Mouse (Mus musculus) mouse embryonic stem cell (cell line): ENCODE measurements around the gene Sh3pxd2a.

Source experiments
- in situ Hi-C, 2 experiments: fragments of 300-500 bp; cut with MboI; formaldehyde crosslinking; loops; 1 replicate in 1 of 2; 3 replicates in 1 of 2; pipeline ENCODE4 v1.14.3; 2019 to 2020; ENCODE audit warnings: low sequenced_read_pairs in 2 of 2, low pct_unique_long_range_greater_than_20kb in 1 of 2, mixed read lengths in 1 of 2; ENCODE audit not compliant: unreplicated experiment in 1 of 2

Sh3pxd2a gene

DNA sequence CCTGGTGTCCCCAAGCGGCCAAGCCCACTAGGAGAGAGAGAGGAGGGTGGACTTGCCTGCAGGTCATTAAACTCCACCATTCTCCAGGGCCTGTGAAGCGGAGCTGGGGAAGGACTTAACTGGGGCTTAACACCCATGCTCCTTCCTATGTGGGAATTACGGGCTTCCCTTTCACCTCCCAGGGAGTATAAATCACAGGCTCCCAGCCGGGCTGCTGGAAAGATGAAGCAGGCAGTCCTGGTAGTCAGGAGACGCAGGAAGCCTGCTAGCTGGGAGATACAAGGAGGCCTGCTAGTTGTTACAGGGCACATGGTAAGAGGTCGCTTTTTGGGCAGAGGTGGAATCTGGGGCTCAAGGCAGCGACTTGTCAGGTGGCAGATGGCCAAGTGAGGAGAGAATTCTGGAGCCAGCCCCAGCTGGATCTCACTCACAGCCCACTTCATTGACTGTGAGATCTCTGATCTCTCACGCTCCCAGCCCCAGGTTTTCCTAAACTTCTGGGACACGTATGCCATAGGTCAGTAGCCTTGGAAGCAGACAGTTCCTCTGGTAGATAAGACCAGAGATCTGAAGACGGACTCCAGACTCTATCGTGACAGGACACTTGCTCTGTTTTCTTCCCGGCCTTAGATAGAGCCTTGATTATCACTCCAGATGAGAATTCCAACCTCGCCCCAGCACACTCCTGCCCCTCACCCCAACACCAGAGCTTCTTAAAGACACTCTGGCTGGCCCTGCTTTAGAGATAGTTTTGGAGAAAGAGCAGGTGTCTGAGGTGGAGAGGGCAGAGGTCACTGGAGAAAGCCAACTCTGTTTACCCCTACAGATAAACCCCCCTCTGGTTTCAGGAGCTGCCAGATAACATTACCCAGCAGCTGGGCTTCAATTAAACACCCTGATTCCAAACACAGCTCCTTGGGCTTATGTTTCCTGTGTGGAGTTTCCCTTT lies 36.1 kb downstream of the Sh3pxd2a start:
- in situ Hi-C loops: no loop called here

DNA sequence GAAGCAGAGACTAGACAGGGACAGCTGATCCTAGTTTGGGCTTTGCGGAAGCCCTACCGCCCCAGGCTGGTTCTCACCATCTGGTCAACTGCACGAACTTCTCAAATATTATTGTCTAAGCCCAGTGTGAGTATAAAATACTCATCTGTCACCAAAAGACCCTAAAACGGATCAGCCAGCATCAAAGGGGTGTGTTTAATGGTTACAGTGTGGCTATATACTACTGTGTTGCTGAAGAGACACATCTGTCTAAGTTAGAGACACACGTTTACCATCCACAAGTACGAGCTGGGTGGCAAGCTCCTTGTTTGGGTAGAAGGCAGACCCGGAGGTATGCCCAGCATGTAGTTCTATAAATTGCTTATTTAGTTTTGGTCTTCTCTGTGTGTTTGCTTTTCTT lies 40.6 kb downstream of the Sh3pxd2a start:
- in situ Hi-C loops: no loop called here

DNA sequence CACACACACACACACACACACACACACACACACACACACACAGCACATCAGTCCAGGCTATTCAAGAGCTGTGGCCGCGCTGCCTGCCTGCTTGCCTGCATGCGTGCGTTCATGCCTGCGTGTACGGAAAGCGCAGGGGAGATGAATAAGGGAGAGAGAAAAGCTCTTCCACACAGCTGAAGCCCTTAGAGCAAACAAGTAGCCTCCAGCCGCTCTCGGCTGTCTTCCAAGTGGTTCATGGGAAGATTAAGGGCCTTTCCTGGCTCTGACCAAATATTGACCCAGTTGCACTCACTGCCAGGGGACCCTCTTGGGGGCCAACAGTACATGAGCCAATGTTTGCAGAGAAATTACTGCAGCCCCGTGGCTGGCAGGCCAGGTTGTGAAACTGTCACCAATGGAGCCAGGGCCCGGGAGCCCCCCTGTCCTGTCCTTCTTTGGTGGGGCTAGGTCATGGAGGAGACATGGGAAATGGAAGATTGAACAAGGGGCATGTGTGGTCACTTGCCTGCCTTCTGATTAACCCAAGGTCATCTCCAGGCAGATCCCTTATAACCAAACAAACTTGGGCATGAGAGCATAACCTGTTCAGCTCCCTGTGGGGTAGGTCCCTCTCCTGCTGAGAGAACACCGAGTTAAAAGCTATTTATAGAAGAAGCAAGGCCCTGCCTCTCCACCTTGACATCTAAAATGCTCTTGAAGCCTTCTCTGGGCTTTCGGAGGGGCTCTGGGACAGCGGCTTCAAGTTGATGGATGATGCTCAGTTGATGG lies 42.9 kb downstream of the Sh3pxd2a start:
- in situ Hi-C loops: no loop called here

DNA sequence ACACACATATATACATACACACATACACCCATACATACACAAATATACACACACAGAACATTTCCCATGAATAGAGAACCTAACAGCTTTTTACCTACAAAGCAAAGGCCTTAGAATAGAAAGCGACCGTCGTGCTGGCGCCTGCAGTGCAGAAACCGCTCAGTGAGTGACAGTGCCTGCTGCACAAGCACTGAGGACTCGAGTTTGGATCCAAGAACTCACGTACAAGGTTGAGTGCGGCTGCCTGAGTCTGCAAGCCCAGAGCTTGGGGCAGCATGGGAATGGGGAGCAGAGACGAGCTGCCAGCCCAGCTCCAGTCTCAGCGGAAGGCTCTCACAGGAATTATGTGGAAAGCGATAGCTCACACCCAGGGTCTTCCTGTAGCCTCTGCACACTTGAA lies 43.7 kb downstream of the Sh3pxd2a start:
- in situ Hi-C loops: no loop called here

DNA sequence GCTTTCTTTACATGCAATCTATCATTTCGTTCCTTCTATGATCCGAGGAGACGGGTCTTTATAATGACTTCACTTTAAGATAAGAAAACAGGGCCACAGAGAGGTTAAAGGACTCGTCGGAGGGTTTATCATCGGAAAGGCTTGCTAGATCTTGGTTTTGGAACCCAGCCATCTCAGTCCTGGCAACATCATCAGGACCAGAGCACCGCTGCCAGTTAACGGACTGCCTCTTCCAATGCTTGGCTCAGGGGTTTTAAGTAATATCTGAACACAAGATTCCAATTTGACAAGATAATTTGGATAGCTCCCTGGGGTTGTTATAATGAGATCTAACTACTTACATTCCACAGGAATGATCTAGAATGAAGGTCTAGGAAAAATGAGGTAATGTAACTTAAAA lies 45.0 kb downstream of the Sh3pxd2a start:
- in situ Hi-C loops: loop anchor here in 1 of 2 experiments (5.0 kb wide), 1 partner anchor 37 kb away; no protein-coding TSS in a partner anchor

DNA sequence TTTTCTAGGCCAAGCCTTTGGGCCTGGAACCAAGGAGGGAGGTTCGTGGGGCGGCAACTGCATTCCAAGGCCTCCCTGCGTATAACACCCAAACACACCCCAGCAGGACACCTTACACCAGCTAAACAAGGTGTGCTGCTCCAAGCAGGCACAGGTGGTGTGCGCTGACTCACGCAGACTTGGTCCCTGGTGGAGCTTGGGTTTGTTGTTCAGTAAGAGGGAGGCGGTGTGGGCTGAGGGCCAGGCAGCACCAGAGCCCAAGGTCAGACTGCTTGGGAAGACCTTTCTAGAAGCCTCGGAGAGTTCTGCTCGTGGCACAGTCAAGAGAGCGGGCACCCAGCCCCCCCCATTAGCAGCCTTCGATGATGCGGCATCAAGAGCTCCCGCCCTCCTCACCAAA lies 48.0 kb downstream of the Sh3pxd2a start:
- in situ Hi-C loops: loop anchor here in 1 of 2 experiments (5.0 kb wide), 1 partner anchor 34 kb away; no protein-coding TSS in a partner anchor

DNA sequence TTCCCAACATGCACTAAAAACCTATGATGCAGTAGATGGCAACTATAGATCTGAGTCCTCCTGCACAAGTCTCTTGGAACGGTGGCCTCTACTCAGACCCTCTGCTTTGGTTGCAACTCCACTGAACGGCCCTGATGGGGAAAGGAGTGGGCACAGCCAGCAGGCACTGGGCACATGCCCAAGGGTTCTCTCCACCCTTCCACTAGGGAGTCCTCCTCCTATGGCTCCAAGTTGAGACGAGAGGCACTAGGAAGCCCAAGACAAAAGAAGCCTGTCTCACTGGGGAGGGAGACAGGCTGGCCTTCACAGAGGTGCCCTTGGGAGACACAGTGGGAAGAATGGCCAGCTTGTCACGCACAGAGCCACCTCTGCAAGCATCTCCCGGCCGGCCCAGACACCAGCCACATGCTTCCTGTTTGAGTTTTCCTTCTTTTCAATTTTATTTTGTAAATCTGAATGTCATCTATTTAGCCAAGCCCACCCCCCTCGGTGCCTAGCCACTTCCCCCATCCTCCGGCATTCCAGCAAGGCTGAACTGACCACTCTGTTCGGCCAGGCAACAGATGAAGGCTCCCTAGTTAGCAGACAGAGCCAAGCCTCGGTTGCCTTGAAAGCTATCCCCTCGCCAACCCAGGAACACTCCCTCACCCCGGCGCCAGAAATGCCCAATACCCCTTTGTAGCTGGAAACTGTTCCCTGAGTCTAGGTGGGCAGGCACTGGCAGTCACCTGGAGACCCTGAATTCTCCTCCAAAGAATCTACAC lies 49.9 kb downstream of the Sh3pxd2a start:
- in situ Hi-C loops: no loop called here

DNA sequence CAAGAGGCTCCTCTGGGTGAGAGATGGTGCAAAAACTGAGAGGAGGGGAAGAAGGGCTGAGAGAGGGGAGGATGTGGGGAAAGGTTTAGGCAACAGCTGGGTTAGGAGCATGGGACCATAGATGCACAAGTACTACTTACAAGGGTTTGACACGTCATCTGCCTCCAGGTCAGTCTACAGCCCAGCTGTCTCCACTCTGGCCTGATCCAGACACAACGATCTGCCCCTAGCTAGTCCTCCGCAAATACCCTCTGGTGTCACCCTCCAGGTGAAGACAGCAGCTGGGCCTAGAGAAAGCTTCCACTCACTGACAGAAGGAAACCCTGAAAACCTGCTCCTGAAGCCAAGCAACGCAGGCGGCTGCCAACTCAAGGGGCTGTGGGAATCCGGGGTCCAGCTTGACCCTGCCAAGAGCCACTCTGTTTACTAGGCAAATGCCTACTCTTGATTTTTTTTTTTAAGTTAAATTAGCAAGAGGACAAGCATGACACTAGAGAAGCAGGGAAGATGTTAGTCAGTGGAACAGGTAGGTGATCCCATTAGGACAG lies 50.7 kb downstream of the Sh3pxd2a start:
- in situ Hi-C loops: no loop called here

DNA sequence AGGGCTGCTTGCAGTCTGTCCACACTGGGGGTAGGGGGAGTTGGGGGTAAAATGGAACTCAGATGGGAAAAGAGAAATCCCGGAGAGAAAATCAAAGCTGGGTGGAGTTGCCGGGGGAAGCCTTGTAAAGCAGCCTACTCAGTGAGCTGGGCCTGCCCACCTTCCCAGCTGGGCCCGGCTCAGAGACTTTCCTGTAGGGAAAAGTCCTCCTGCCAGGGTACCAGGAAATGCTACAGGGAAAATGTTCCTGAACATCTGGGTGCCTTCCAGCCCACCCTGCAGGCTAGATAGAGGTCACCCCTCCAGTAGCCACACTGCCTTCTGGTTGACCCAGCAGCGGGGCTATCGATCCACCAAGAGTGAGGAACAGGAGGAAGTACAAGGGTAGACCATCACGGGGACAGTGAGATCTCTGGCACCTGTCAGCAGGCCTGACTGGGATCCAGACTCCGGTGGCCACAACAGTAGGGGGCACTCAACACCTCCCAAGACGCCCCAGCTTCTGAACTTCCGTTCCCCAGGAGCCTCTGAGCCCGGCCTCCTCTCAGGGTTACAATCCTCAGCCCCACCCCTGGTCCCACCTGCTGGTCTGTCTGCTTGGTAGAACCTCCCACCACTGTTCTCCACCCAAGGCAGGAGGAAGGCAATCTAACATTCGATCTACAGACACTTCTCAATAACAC lies 51.5 kb downstream of the Sh3pxd2a start:
- in situ Hi-C loops: no loop called here

DNA sequence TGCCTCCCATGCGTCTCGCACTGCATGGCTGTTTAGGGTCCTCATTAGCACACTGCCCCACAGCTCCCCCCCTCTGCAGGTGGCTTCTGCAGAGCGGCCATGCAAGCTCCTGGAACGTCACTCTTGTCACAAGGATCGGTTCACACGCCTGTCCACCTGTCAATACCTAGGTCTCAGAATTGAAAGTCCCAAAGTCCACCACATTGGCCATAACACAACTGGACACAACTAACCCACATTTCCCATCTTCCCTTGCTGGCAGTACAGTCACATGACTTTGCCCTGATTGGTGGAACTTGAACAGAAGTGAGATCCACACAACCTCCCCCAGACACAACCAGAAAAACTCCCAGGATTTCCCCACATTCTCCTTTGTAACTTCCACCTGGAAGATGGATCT lies 53.9 kb downstream of the Sh3pxd2a start:
- in situ Hi-C loops: no loop called here

DNA sequence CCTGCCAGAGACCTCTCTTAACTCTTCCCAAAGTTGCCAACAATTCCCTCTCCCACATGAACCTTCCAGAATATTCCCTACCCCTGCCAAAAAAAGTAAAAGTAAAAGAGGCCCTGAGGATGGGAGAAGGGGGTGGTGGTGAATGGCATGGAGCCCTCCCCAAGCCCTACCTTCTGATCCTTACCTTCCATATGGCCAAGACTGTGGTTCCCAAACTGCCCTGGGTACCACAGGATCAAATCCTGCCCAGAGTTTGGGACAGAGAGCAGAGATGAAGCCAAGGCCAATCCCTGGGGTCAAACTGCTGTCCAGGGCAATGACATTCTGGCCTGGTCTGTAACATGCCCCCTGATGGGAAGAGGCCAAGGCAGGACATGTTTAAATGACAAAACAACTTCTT lies 55.1 kb downstream of the Sh3pxd2a start:
- in situ Hi-C loops: no loop called here

DNA sequence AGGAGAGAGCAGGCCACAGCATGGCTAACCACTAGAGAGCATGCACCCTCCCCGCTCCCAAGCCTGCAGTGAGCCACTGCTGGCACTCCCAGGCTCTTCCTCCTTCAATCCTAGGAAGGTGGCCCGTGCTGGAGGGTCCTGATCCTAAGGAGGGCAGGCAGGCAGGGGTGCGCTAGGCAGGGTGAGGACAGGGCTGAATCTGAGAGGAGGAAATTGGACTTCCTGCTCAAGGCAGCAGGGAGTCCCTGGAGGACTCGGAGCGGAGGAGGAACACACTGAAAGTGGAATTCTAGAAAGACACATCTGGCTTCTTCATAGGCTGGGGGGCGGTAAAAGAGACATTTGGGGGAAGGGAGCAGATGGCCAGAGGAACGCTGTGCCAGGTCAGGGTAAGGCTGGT lies 55.5 kb downstream of the Sh3pxd2a start:
- in situ Hi-C loops: no loop called here

DNA sequence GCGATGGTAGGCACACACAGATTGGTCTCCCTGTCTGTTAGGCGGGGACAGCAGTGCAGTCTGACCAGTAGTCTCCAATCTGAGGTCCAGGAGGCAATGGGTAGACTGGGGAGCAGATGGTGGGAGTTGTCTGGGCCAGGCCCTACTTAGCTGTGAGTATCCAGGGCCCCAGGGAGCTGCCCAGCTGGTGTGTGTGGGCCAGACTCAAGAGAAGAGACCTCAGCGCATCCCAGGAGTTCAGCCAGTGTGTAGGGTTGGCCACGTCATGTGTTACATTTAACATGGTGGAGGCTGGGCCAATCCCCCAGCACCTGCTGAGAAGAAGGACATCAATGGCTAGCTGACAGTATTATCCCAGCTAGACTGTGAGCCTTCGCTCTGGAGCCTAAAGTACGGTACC lies 56.9 kb downstream of the Sh3pxd2a start:
- in situ Hi-C loops: no loop called here

DNA sequence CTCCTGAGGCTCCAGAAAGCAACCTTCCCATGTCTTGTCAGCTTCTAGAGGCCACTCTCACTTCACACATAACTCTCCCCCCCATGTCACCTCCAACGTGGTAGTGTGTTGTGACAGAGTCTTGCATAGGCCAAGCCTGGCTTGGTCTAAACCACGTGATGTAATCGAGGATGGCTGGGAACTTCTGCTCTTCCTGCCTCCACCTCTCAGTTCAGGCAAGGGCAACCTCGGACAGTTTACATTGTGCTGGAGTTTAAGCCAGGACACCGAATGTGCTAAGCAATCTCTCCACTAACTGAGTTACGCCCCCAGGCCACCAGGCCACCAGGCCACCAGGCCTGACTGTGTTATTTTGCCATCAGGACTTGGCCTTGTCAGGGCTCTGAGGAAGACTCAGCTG lies 57.7 kb downstream of the Sh3pxd2a start:
- in situ Hi-C loops: no loop called here

DNA sequence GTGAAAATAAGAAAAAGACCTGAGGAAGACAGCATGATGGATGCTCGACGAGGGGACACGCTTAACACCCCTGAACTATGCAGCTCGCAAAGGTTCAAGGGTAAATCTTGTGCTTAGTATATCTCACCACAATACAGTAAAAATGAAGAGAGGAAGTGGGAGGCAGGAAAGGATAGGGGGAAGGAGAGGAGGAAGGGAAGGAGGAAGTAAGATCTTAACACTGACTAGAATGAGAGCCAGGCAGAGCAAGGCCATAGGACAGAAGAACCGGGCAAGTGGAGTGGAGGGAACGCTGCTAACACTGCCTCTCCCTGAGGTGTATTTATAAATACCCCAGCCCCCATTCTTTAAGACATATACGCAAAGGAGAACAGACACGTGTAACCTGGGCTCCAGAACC lies 58.7 kb downstream of the Sh3pxd2a start:
- in situ Hi-C loops: no loop called here

DNA sequence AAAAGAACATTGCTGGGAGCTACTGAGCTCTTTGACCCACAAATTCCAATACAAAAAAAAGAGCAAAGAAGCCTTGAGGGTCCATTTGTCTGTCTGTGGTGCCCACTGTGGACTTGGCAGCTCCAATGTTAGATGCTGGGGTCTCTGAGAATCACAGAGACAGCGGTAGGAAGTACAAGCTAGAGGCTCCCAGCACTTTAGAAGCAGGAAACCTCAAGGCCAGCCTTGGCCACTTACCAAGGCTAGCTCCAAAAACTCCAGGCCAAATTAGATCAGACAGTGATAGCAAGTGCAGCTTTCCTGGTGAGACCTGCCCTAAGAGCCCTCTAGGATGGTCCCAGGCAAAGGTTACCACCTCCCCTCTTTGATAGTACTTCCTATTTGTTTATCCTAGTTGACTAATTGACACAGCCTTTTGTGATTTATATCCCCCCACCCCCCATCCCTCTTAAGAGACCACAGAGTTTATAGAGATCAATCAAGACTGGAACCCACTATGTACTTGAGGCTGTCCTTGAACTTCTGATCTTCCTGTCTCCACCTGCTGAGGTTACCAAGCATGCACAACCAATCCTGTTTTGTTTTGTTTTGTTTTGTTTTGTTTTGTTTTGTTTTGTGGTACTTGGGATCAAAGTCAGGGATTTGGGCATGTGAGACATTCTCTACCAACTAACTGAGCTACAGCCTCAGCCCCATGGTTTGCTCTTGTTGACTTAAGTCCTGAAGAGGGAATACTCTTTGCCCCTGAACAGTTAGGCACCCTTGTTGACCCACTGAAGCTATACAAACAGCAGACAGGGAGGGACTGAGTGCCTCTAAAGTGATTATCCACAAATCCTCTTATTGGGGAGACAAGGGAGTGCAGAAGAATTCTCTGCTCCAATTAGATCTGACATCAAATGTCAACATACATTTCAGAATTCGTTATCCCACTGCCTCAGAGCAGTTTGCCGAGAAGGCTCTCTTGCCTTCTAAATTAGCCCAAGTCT lies 60.5 kb downstream of the Sh3pxd2a start:
- in situ Hi-C loops: no loop called here

DNA sequence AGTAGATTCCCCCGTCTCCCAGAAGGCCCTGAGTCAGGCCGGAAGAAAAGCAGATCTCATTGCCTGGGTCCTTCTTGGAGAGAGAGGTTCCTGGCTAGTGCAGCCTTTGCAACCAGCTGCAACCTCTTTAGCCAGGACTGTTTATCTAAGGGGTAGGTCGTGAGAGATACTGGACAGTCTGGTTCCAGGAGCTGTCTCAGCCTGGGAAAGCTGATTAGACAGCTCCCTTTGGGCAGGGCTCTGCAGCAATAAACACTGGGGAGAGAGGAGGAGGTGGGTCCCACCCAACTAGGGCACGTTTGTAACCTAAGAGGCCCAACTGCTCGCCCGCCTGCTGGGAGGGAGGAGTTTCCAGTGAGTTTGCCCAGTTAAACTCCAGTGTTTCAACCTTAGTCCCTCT lies 61.2 kb downstream of the Sh3pxd2a start:
- in situ Hi-C loops: no loop called here
